Mouse (Mus musculus) heart, adult 2 months (tissue): ENCODE measurements around the gene Fxyd6.

ENCODE experiments used
- CTCF ChIP-seq: fragments of 200-600 bp; IDR thresholded peaks from 2 replicates; pipeline ENCODE4 v1.8.1; 2022; ENCODE audit warnings: antibody characterized with exemption, mild to moderate bottlenecking, moderate library complexity
- POLR2A ChIP-seq: fragments of 200-500 bp; IDR thresholded peaks from 2 replicates; pipeline ENCODE4 v1.6.1; 2011; ENCODE audit warnings: mild to moderate bottlenecking, low read depth, low read length, control low read depth; ENCODE audit not compliant: insufficient read depth

DNA sequence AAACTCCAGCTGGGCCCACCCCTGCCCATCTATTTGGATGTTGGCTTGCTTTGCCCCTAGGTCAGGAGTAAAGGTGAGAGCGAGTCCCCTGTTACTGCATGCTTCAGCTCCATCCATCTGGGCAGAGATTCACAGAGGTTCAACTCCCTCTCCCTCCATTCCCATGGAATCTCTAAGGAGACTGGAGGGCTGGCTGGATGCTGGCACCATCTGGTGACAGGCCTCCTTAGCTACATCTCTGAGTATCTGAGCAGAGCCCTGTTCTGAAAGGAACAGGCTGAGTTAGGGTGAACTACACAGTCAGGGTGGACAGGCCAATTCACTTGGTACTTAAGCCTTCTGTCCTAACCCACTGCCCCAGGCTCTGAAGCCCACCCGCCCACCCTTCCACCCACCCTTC, 40.6 kb downstream of the Fxyd6 start:
- TF ChIP-seq POLR2A (no peak), CTCF (no peak)
